Mouse (Mus musculus) ovary, postnatal 36 days (tissue): ENCODE results near the gene Lgals12.

Source experiments
- DNase-seq: peaks from one replicate; pipeline ENCODE4 v3.0.0; 2022; ENCODE audit warnings: low spot score, mixed read lengths

Lgals12 gene

DNA sequence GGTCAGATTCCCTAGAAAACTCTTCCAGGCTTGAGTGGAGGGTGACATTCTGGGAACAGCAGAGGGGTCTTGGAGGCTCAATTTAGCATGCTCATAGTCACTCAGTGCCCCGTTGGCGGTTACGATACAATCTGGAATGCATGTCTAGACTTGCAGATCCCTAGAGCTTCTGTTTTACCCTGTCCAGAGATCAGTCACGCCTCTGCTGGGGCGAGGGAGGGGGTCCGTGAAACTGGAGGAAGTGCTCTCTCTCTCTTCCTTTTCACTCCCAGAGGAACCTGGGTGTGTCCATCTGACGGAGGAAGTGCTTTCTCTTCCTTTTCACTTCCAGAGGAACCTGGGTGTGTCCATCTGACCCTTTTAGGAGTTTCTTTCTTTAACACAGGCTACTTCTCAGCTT, 23.9 kb downstream of the Lgals12 start:
- no peak for DNase-seq

DNA sequence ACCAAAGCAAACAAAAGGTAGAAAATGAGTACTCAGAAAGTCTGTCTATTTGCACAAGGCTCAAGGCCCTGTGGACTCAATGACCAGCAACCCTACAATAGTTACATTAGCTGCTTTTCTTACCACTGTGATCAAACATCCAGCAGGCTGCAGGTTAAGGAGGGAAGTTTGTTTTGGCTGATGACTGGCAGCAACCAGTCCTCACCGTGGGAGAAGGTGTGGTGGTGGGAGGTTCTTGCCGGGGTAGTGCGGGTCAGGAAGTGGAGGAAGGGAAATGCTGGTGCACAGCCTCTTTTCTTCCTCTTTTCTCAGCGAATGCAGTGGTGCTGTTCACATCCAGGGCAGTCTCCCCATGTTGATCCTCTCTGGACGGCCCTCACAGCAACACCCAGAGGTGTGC, 26.0 kb downstream of the Lgals12 start:
- DNase-seq = no peak

DNA sequence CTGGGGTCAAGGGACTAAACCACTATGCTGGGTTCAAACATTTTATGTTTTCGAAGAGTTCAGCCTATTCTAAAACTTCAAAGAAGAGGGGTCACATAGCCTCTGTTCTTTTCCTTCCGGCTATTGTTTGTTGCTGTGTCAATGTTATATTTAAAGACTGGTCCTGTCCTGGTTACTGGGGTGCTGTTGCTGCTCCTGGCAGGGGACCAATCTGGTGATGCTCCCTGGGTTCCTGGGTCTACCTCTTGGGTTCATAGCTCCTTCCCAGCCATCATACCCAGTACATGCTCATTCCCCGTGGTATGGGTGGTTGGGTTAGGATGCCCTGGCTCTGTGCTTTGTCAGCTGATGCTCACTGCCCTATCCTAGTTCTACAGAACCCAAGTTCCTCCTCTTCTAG, 29.3 kb downstream of the Lgals12 start:
- DNase-seq = no peak

DNA sequence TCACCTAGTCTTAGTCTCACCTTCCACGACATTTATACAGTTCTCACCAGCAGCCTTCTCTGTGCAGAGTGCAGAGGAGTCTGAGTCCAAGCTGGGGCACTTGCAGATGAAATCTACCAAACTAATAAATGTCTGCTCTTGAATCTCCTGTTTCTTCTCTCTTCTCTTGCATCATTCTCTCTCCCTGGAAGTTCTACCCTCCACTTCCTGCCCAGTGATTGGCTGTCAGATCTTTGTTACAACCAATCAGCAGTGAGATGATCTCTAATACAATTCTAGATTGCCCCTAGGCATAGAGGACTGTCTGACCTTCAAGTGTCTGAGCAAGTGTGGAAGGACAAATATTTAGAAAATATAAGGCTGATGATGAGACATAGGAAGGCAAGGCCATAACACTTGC, 30.8 kb downstream of the Lgals12 start:
- no peak for DNase-seq

DNA sequence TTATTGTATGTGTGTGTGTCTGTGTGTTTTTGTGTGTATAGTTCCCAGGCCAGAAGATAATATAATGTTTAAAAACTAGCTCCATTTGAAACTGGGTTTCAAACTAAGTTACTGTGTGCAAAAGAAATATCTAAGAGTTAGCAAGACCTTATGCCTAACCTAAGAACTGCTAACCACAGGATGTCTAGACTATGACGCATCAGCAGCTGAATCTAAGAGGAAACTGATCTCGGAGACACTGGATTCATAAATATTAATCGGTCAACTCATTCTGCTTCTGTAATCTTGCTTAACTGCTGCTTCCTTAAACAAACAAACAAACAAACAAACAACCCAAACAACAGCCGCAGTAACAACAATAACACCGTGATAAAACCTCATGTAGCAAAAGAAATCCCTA, 37.3 kb downstream of the Lgals12 start:
- no peak for DNase-seq

DNA sequence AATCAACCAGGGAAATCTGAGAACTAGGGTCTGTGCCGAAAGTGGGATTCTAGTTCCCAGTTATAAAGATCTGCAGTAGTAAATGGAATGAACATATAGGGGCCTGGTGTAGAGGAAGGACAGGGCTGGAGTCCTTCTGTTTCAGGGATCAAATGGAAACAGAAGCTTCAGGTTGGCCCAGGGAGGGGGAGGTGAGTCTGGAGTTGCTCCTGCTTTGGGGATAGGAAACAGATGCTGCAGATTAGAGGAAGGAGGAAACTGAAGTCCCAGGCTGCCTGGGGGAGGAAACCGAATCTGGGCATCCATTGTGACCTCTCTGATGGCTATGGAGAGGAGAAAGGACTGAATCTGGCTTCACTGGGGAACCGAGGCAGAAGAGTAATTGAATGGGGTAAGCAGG, 38.6 kb downstream of the Lgals12 start:
- DNase-seq = no peak

DNA sequence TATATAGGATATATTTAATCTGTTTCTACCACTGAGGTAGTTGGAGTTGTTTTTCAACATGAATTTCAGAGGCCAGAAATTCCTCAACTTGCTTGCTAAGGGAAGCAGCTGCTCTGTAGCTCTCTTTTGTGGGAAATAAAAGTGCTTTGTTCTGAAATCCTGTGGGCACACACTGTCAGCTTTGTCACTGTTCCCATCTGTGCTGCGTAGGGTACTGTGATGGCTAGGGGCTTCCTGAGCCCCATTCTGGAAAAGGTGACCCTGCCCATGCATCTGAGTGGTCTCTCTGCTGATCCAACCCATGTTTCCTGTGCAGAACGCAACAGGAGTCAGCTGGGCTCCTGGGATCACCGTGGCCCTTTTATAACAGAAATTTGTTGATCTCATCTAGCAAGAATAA, 40.2 kb downstream of the Lgals12 start:
- no peak for DNase-seq

DNA sequence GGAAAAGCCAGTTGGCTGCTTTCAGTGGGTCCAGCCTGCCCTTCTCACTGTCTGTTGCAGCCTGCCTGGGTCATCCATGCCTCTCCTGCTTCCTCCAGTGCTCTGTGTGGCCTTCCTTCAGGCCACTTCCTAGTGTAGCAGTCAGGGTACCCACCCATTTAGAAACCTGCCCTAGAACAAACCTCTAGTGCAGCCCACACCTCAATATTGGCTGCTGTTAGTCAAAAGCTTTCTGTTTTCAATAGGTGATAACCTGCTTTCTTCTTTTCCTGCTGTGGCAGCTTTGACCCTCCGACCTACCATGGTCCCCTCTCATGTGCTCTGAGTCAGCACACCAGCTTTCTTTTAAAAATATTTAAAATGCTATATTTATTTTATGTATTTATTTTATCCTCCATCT, 42.5 kb downstream of the Lgals12 start:
- no peak for DNase-seq

DNA sequence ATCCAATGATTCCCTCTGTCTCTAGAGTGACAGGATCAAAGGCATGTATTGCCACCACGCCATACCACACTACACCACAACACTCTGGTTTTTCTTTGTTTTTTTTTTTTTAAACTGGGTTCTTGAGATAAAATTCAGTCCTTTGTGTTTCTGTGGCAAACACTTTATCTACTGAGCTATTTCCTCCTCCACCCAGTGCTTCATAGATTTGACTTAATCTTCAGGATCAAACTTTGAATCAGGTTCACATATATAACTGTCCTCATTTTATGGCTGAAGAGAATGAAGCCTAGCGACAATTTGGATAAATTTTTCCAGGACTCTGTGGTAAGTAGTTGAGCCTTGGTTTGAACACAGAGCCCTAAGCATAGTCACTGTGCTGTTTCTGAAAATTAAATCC, 43.3 kb downstream of the Lgals12 start:
- DNase-seq = no peak

DNA sequence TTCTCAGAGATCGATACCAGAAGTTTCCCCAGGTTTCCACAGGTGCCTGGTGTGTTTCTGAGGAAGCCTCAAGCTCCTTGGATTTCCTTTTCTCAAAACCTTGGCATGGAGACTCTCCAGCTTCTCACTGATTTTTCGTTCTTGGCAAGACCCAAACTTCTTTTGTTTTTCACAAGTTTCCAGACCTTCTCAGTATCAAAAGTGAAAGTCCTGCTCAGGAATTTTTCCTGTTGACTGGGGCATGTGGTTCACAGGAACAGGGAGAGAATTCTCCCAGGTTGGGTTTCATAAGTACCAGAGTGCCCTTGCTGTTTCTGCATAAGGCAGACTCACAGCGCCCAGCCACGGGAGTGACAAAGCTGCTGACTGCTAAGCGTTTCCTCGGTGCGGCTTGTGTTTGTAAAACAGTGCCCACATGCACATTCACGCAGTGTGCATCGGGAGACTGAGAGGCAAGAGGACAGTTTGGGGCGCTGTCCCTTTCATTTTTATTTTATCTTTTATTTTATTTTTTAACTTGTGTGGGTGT, 44.3 kb downstream of the Lgals12 start:
- no peak for DNase-seq

DNA sequence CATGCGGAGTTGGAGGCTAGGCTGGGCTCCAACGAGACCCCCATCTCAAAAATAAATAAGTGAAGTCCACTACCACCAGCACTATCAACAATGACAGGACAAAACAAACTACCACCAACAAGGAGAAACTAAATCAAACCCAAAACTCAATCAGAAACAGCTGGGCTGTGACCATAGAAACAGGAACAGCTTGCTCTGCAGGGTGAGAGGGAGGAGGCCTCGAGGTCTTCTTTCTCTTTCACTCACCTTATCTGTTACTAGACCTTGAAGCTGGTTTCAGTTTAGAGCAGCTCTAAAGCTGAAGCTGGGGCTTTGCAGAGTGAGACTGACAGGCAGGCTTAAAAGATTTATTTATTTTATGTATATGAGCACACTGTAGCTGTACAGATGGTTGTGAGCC, 45.5 kb downstream of the Lgals12 start:
- no peak for DNase-seq

DNA sequence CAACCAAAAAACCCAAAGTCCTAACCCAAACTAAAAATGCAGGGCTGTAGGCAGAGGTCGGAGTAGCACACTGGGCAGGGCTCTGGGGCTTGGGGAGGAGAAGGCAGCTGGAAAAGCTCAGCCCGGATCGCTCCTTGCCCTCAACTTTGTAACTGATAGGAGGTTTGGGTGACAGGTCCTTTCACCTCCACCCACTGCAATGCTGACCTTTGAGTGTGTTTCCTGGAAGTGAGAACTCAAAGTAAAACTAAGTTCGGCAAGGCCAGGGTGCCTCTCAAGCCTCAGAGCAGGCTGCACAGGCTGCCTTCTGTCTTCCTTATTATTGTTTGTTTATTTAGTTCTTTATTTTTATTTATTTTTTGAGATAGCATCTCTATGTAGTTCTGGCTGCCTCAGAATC, 47.0 kb downstream of the Lgals12 start:
- no peak for DNase-seq

DNA sequence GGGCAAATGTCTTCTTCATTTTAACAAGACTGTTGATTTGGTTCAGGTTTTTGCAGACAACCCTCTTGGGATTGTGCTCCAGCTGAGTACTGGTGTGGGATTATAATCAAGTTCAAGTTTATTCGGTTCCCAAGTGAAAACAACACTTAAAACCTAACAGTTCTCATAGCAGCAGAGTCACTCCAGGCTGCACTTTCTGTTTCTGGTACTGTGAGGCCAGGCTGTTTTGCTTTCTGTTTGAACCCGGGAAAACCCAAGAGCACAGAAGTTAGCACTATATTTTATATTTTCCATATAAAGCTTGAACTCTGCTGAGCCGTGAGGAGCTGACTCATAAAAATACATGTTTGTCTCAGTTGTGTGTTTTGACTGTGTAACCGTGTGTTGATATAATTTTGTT, 48.3 kb downstream of the Lgals12 start:
- DNase-seq = no peak

DNA sequence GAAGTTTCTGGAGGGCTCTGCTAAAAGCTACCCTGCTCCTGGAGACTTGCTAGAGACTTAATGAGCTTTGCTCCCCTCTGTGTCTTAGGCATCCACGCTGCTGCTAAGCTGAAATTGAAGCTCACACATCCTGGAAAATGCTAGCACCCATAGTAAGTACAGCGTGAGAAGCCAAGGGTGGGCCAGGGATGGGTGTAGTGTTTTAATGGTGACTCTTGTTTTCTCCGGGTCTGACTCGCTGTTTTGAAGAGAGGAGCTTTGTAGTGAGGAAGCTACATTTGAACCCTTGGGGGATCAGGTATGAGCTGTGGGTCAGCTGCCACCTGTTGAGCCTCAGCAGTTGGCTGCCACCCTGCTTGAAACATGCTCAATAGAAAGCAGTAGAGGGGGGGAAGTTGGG, 49.1 kb downstream of the Lgals12 start:
- DNase-seq = no peak

DNA sequence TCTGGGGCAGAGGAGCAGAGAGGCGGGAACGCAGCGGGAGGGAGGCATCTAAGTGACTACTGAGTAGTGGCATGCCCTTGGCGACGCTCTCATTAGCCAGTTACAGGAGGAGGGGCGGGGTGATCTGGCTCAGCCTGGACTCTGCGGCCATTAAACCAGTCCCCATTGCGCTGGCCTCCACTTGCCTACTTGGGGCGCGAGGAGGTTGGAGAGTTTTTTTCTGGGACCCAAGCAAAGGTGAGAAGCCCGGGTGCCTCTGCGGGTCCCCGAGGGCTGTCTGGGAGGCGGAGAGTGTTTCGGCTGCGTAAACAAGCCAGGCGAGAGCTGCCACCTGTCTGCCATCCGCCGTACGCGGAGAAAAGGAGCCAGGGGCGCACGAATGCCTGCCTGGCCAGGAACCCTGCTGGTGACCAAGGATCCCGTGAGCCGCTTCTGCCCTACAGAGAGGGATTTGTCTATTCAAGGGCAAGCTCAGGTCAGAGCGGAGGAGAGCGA, 49.6 kb downstream of the Lgals12 start, which contains the start of gene Pla2g16:
Gene Pla2g16, plus strand, starts transcription at position 132 of the 495 bp plus-strand sequence.
- peak; percentile 75 for DNase-seq

DNA sequence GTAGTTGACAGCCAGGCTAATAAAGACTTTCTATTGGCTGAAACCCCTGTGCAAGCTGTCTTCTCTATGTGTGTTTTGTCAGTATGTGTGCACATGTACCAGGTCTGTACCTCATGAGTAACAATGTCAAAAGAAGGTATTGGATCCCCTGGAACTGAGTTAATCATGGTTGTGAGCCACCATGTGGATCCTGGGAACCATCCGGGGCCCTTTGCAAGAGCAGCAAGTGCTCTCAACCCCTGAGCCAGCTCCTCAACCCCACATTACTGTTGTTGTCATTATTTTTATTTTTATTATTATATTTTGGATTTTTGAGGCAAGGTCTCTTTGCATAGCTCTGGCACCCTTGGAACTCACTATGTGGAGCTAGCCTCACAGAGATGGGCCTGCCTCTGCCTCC, 50.4 kb downstream of the Lgals12 start:
- DNase-seq = no peak

DNA sequence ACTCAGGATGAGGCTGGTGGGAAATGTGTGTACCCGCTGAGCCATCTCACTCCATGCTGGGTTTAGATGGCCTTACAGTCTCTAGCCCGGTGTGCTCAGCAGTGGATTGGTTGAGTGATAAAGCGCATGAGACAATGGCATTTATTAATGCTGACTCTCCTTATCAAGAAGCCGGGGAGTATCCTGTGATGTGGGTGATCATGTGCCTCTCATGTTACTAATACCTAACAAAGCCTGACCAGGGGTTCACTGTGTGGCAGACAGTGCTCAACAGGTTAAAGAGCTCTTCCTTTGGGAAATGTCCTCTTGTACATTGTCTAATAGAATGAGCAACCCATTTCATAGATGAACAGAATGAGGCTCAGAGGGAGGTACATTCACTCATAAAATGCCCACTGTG, 52.1 kb downstream of the Lgals12 start:
- no peak for DNase-seq

DNA sequence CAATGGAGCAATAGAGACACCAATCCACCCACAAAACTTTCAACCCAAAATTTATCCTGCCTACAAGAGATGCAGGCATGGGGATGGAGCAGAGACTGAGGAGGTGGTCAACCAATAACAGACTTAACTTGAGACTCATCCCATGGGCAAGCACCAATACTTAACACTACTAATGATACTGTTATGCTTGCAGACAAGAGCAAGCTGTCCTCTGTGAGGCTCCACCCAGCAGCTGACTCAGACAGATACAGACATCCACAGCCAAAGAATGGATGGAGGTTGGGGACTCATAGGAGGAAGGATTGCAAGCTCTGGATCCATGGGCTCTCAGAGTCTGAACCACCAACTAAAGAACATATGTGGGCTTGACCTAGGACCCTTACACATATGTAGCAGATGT, 53.6 kb downstream of the Lgals12 start:
- no peak for DNase-seq

DNA sequence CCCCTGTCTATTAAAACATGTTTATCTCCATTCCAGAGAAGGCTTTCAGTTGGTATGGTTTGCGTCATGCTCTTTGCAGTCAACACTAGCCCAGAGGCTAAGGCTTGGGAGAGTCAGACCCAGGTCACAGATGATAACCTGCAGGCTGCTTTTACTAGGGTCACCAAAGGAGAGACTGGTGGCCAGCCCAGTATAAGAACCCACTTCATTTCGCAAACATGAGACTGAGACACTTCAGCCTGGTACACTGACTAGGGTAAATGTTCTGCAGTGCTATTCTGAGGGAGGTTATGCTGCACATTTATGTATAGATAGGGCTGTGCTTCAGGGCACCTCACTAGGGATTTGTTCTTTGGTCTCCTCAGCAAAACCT, 54.7 kb downstream of the Lgals12 start:
- no peak for DNase-seq

DNA sequence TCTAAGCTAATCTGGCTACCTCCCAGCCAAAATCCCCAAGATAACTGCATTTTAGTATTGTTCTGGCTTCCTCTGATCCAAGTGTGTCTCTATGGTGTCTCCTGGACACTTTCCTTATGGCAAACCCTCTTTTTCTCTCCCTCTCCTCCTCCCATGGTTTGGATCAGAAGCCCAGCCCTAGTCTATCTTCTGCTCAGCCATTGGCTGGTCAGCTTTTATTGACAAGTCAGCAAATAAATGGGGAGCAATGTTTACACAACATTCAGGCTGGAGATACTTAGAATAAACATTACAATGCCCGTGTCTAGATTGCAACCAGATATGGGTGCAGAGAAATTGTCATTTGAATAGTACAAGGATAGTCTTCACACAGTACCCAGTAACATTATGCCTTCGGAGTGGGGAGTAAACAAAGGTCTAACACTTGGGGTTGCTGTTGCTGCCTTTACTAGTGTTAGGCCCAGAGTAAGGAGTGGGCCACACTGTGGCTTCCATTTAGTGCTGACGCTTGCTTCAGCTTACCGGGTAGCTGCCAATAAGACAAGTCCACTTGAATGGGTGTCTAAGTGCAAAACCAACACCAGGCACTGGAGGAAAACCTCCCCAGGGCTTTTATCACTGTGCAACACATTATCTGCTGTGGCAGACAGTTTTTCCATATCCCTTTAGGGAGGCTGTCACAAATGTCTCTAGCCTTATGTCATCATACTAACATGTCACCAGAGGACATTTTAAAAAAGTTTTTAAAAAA, 55.3 kb downstream of the Lgals12 start:
- DNase-seq = no peak

DNA sequence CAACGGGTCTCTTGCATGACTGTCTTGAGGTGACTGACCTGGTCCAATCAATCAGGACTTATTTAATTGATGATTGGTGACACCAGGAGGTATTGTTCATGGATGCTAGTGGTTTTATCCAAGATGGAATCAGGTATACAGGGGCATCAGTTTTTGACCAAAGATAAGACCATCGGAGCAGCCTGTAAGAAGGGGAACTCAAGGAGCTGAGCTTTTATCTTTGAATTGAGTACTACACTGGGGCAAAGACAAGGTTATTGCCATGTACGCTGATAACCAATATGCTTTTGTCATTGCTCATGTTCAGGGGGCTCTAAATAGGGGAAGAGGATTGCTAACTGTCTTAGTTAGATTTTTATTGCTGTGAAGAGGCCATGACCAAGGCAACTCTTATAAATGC, 58.1 kb downstream of the Lgals12 start:
- no peak for DNase-seq
